Mouse (Mus musculus) erythroblast, embryonic 14.5 days (primary cell): ENCODE results near the gene Sct.

ENCODE experiments used
- GATA1 ChIP-seq: IDR thresholded peaks from 2 replicates; pipeline ENCODE4 v1.6.1; 2012; ENCODE audit warnings: low read length, inconsistent platforms, mixed read lengths
- TAL1 ChIP-seq: IDR thresholded peaks from 3 replicates; pipeline ENCODE4 v1.6.1; 2012; ENCODE audit warnings: low read length, inconsistent platforms, mixed read lengths

- TF ChIP-seq GATA1: no peak
- no peak for TF ChIP-seq TAL1
Observed at GRCm38 (mm10) chr7:141304537-141304936, 25.6 kb upstream of the Sct start.
